Mouse (Mus musculus): Measurements from ENCODE around the gene Gm826.

Gene Gm826

DNA sequence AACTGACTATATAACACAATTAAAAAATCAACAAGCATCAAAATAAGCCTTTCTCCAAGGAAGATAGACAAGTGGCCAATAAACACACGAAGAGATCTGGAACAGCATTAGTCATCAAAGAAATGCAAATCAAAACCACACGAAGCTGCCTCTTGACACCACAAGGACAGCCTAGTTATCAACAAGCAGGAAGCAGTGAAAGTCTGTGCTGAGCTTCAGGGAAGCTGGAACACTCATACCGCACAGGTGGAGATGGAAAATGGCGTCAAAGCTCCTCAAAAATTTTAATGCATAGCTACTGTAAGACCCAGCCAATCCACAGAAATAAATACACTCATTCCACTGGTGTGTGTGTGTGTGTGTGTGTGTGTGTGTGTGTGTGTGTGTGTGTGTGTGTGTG, 31.9 kb downstream of the Gm826 start:
- ATAC-seq (ENCODE audit: insufficient number of reproducible peaks, low FRiP score, low TSS enrichment): no peak

GRCm38 (mm10) chr2:160298586-160298985, 35.4 kb downstream of the Gm826 start:
- ATAC-seq (ENCODE audit: insufficient number of reproducible peaks, low FRiP score, low TSS enrichment): no peak

DNA sequence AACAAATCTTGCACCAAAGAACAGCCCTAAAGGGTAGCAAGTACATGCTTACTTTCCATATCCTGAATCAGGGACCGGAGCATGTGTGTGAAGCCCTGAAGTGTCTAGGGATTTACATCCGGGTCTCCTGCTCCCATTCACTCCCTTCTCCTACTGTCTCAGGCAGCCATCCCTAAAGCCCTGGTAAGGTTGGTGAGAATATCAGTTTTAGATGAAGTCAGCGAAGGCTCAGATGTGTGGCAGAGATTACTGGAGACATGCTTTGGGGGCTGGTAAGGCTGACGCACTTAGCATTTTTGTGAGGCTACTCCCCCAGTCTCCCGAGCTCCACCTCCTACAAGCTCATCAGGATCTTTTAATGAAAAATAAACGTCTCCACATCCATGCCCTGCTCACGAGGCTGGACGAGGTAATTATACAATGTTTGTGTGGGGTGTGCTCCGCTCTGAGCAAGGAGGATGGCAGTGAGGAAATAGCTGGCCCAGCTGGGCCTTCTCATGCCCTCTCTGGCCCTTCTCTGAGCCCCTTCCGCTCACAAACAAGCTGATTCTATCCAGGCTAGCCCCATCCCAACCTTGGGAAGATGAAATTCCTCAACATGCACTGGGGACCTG, 45.3 kb downstream of the Gm826 start:
- no peak for ATAC-seq (ENCODE audit: insufficient number of reproducible peaks, low FRiP score, low TSS enrichment)

- ATAC-seq (ENCODE audit: insufficient number of reproducible peaks, low FRiP score, low TSS enrichment): no peak
Observed at GRCm38 (mm10) chr2:160275959-160276657, 57.9 kb downstream of the Gm826 start.

- no peak for ATAC-seq (ENCODE audit: insufficient number of reproducible peaks, low FRiP score, low TSS enrichment)
Observed at GRCm38 (mm10) chr2:160267828-160268453, 66.0 kb downstream of the Gm826 start.

DNA sequence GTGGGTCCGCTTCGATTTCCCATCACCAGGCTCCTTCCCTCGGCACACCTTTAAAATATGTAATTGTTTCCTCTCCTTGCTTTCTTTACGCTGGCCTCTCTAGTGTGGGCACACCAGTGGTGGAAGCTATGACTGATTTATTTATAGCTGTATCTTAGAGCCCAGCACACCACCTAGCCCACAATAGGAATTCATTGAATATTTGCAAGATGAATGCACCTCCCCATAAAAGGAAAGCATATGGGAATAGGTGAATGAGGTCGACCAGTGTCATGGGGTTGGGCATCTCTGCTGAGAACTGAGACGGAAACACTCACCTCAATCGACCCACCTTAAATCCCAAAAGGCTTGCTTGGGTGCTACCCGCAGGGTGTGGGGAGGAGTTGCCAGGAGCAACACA, 70.1 kb downstream of the Gm826 start:
- ATAC-seq (ENCODE audit: insufficient number of reproducible peaks, low FRiP score, low TSS enrichment): no peak

DNA sequence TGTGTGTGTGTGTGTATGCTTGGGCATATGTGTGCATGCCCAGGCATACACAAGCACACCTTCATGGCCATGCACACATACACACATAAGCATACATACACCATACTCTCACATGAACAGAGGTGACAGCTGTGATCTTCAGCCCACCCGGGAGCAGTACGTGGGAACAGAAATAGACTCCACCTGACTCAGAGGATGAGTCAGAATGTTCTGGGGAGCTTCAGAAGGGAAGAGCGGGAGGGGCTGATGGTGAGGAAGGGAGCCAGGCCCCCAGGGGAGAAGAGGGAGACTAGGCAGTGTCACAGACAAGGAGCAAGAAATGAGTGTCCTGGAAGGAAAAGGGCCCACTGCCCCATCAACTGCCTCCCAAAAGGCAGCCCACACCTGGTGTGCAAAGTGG, 72.4 kb downstream of the Gm826 start:
- ATAC-seq (ENCODE audit: insufficient number of reproducible peaks, low FRiP score, low TSS enrichment): no peak
